Mouse (Mus musculus): ENCODE measurements at regions not wholly inside any gene's neighbourhood (a gene's known extent, or its start where the extent isn't known, plus 50 kb on each side); places are given as distances from the start of the nearest gene placed in this dataset.

DNA sequence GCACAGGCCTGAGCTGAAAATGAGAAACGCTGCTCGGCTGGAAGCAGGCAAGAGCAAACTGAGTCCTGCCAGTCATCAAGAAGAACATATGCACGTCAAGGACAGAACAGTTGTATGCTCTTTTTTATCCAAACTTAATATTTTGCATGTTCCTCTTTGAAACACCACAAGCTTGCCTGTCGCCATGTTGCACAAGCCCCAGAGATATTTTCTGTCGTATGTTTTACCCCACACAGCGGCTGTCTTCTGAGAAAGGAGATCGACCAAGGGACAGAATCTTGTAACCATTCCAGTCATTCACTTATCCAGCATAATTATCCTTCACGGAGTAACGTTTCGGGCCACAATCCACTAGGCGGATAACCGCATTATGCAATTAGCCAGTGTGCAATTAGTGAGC, 165.7 kb downstream of the Bcl11b start:
- Histone ChIP-seq H3K36me3 (ENCODE audit: control insufficient read depth, insufficient read depth, low read length) (no peaks in the 10 kb centered on the region), H3K9ac (ENCODE audit: low read depth, low read length) (no peak overlapping the region), H3K4me3 (ENCODE audit: insufficient read depth, low read depth, low read length) (no peak overlapping the region), H3K4me1 (ENCODE audit: control insufficient read depth, insufficient read depth, low read length) (no peaks in the 10 kb centered on the region), H3K27ac (replicated peaks; ENCODE audit: insufficient read depth, low read depth, low read length) (no peak overlapping the region), H3K79me2 (ENCODE audit: control insufficient read depth, insufficient read depth, low read length) (no peaks in the 10 kb centered on the region), H3K27me3 (ENCODE audit: control insufficient read depth, insufficient read depth, low read length) (no peaks in the 10 kb centered on the region)
- DNase-seq (ENCODE audit: extremely low read depth, low read depth, low spot score) = no peak
- 92% methylated on average over 12 of the region's 12 CpGs for WGBS
- TF ChIP-seq POLR2A (IDR thresholded peaks at IDR 0.05; ENCODE audit: extremely low read depth, insufficient read depth, low read length) = no peak
- no peak for TF ChIP-seq CTCF (IDR thresholded peaks at IDR 0.05; ENCODE audit: low read depth, low read length)

DNA sequence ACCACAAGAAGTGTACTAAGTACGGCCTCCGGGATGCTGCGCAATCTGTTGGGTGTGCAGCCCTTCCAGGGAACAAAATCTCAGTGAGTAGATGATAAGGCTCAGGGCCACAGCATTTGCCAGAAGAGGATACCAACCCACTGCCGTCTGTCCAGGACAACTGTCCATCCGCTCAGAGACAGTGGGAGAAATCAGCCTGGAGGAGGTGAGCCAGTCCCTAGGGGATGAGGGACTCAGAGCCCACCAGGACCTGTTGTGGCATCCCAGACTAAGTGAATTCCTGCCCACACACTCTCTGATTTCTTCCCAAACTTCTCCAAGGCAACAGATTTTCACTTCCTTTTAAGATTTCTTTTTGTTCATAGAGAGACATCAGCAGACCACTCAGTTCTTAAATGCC, 158.8 kb downstream of the Bcl11b start:
- no peaks in the 10 kb centered on the region for H3K27me3 ChIP-seq (ENCODE audit: control insufficient read depth, insufficient read depth, low read length)
- no peaks in the 10 kb centered on the region for H3K4me1 ChIP-seq (ENCODE audit: control insufficient read depth, insufficient read depth, low read length)
- H3K27ac ChIP-seq (replicated peaks; ENCODE audit: insufficient read depth, low read depth, low read length) = no peak overlapping the region
- H3K79me2 ChIP-seq (ENCODE audit: control insufficient read depth, insufficient read depth, low read length) = no peaks in the 10 kb centered on the region
- no peak overlapping the region for H3K4me3 ChIP-seq (ENCODE audit: insufficient read depth, low read depth, low read length)
- DNase-seq (ENCODE audit: extremely low read depth, low read depth, low spot score) = no peak
- H3K9ac ChIP-seq (ENCODE audit: low read depth, low read length) = no peak overlapping the region
- 86% methylated on average over 5 of the region's 5 CpGs for WGBS
- TF ChIP-seq CTCF (IDR thresholded peaks at IDR 0.05; ENCODE audit: low read depth, low read length) (no peak), POLR2A (IDR thresholded peaks at IDR 0.05; ENCODE audit: extremely low read depth, insufficient read depth, low read length) (no peak)
- H3K36me3 ChIP-seq (ENCODE audit: control insufficient read depth, insufficient read depth, low read length) = no peaks in the 10 kb centered on the region

DNA sequence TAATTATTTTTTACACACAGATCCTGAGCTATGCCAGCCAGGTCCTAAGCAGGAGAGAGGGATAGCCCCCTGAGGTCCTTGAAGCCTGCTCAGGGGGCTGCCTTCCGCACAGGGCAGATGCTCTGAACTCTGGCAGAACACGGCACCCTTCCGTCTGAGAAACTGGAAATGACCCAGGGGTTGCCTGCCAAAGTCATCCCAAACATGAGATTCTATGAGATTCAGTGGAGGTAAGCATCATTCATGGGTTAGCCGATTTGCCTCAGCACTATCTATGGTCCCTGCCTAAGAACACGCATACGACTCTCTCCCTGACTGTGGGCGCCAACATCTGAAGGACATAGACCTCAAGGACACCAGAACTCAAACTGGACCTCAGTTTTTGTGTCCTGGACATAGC, 152.8 kb downstream of the Bcl11b start:
- no peak overlapping the region for H3K4me3 ChIP-seq (ENCODE audit: insufficient read depth, low read depth, low read length)
- no peak overlapping the region for H3K9ac ChIP-seq (ENCODE audit: low read depth, low read length)
- H3K27ac ChIP-seq (replicated peaks; ENCODE audit: insufficient read depth, low read depth, low read length) = no peak overlapping the region
- no peak for DNase-seq (ENCODE audit: extremely low read depth, low read depth, low spot score)
- no peaks in the 10 kb centered on the region for H3K36me3 ChIP-seq (ENCODE audit: control insufficient read depth, insufficient read depth, low read length)
- no peaks in the 10 kb centered on the region for H3K79me2 ChIP-seq (ENCODE audit: control insufficient read depth, insufficient read depth, low read length)
- H3K27me3 ChIP-seq (ENCODE audit: control insufficient read depth, insufficient read depth, low read length) = no peaks in the 10 kb centered on the region
- TF ChIP-seq POLR2A (IDR thresholded peaks at IDR 0.05; ENCODE audit: extremely low read depth, insufficient read depth, low read length) (no peak), CTCF (IDR thresholded peaks at IDR 0.05; ENCODE audit: low read depth, low read length) (no peak)
- 86% methylated on average over 7 of the region's 7 CpGs for WGBS
- H3K4me1 ChIP-seq (ENCODE audit: control insufficient read depth, insufficient read depth, low read length) = no peaks in the 10 kb centered on the region

DNA sequence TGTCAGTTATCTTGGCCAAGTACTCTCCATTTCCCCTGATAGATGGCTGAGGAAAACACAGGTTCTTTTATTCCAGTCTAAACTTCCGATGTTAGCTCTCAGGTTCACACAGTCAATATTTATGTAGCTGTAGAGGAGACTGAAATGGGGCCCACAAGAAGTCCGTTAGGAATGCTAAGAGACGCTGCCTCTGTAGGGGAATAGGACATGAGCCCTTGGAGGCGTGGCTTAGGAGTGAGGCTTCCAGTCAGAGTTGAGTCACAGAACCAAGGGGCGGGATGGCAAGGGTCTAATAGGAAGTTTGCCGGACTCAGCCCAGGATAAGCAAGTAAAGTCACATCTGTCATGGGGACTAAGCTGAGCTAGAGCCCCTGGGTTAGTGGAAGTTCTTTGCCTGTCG, 150.5 kb downstream of the Bcl11b start:
- Histone ChIP-seq H3K79me2 (ENCODE audit: control insufficient read depth, insufficient read depth, low read length) (no peaks in the 10 kb centered on the region), H3K27me3 (ENCODE audit: control insufficient read depth, insufficient read depth, low read length) (no peaks in the 10 kb centered on the region), H3K9ac (ENCODE audit: low read depth, low read length) (no peak overlapping the region), H3K4me1 (ENCODE audit: control insufficient read depth, insufficient read depth, low read length) (no peaks in the 10 kb centered on the region), H3K27ac (replicated peaks; ENCODE audit: insufficient read depth, low read depth, low read length) (no peak overlapping the region), H3K4me3 (ENCODE audit: insufficient read depth, low read depth, low read length) (no peak overlapping the region), H3K36me3 (ENCODE audit: control insufficient read depth, insufficient read depth, low read length) (no peaks in the 10 kb centered on the region)
- no peak for DNase-seq (ENCODE audit: extremely low read depth, low read depth, low spot score)
- TF ChIP-seq POLR2A (IDR thresholded peaks at IDR 0.05; ENCODE audit: extremely low read depth, insufficient read depth, low read length) = no peak
- 53% methylated on average over 7 of the region's 7 CpGs for WGBS

DNA sequence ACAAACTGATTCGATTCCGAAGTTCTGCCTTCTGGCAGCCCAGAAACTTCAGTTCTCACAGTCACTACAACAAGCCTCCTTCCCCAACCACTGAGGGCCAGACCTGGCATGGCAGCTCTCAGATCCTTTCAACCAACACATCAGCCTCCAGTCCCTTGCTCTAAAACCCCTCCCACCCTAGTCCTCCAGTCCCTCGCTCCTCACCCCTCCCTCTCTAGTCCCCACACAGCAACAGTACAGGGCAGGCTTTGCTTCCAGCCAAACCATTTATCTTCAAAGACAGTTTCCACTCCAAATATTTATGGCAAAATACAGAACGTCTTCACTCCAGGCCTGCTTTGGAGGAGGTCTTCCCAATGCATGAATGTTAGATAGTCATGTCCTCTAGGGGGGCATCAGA, 147.9 kb downstream of the Bcl11b start:
- no peak overlapping the region for H3K27ac ChIP-seq (replicated peaks; ENCODE audit: insufficient read depth, low read depth, low read length)
- no peaks in the 10 kb centered on the region for H3K4me1 ChIP-seq (ENCODE audit: control insufficient read depth, insufficient read depth, low read length)
- no peaks in the 10 kb centered on the region for H3K27me3 ChIP-seq (ENCODE audit: control insufficient read depth, insufficient read depth, low read length)
- H3K9ac ChIP-seq (ENCODE audit: low read depth, low read length) = no peak overlapping the region
- no peaks in the 10 kb centered on the region for H3K36me3 ChIP-seq (ENCODE audit: control insufficient read depth, insufficient read depth, low read length)
- TF ChIP-seq POLR2A (IDR thresholded peaks at IDR 0.05; ENCODE audit: extremely low read depth, insufficient read depth, low read length) (no peak), CTCF (IDR thresholded peaks at IDR 0.05; ENCODE audit: low read depth, low read length) (no peak)
- H3K79me2 ChIP-seq (ENCODE audit: control insufficient read depth, insufficient read depth, low read length) = no peaks in the 10 kb centered on the region
- DNase-seq (ENCODE audit: extremely low read depth, low read depth, low spot score) = no peak
- no peak overlapping the region for H3K4me3 ChIP-seq (ENCODE audit: insufficient read depth, low read depth, low read length)
- WGBS = 80% methylated on average over 4 of the region's 4 CpGs

DNA sequence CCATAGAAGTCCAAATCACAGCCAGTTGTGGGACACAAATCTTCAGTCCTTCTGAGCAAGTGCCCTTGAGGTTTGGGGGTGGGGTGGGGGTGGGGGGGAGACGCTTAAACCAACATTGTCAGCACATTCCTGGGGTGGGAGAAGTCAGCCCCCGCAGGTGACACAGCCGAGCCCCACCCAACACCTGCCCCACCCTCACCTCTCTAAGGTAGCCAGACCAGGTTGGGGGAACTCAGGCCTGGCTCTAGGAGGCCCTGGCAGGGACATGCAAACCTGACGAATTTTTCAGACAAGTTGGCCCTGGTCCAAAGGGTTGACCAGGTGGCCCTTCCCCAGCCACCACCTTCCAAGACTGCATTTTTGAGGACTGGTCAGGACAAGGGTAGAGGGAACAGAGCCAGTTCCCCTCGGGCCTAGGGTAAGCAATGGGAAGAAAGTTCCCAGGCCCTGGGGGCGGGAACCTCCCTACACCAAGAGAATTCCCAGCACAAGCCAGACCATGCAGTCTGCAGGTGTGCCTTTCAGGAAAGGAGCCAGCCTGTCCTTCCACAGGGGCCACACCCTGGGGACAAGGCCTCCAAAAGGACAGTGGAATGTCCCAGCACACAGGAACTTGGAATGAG, 146.9 kb downstream of the Bcl11b start:
- Histone ChIP-seq H3K79me2 (ENCODE audit: control insufficient read depth, insufficient read depth, low read length) (no peaks in the 10 kb centered on the region), H3K27me3 (ENCODE audit: control insufficient read depth, insufficient read depth, low read length) (no peaks in the 10 kb centered on the region), H3K27ac (replicated peaks; ENCODE audit: insufficient read depth, low read depth, low read length) (no peak overlapping the region), H3K36me3 (ENCODE audit: control insufficient read depth, insufficient read depth, low read length) (no peaks in the 10 kb centered on the region), H3K9ac (ENCODE audit: low read depth, low read length) (no peak overlapping the region), H3K4me1 (ENCODE audit: control insufficient read depth, insufficient read depth, low read length) (no peaks in the 10 kb centered on the region), H3K4me3 (ENCODE audit: insufficient read depth, low read depth, low read length) (no peak overlapping the region)
- TF ChIP-seq POLR2A (IDR thresholded peaks at IDR 0.05; ENCODE audit: extremely low read depth, insufficient read depth, low read length) = no peak
- TF ChIP-seq CTCF (IDR thresholded peaks at IDR 0.05; ENCODE audit: low read depth, low read length) = no peak
- WGBS = 61% methylated on average over 6 of the region's 6 CpGs
- DNase-seq (ENCODE audit: extremely low read depth, low read depth, low spot score) = no peak
